Comparison of ENCODE assay signal across 8 mouse cellular contexts in the genomic region with DNA sequence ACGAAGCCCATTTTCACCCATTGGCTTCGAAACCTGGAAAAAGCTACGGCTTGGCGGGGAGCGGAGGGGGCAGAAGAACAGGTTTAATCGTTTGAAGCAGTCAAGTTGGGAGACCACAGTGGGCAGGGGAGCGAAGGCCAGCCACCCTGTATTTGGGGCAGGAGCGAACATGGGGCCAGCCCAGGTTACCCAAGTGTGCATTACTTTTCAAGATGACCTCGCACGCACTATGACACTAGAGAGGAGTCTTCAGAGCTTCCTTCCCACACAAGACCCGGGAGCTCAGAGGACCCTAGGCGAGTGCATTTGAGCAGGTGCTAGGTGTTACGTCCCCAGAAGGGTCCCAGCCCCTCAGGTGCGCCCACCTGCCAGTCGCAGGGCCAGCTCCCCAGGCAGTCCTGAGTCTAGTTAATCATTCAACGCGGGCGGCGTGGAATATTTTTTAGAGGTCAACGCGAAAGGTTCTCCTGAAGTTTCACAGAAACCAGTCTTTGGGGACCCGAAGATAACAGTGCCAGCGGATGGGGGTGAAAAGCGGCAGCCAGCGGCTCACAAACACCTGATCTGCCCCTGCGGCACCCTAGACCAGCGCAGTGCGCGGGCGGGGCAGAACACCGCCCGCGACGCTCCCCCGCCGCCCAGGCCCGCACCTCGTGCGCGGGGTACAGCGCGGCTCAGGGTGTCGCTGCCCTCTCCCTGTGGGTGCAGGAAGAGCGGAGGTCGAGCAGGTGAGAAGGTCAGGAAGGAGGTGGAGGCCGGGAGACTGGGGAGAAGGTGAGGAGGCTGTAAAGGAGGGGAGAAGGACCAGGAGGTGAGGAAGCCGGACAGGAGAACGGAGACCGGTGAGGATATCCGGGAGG. TPM values are rescaled to one million over a fixed set of nuclear protein-coding genes. Genes with fewer than 3 reads are reported as not detected.
DNase-seq lines count a peak whose midpoint lies in the region; ATAC-seq and TF ChIP-seq lines count a peak whose summit lies in the region.

No protein-coding gene starts in this region.

- TF ChIP-seq EP300 in heart, postnatal 0 days (IDR thresholded peaks at IDR 0.05; ENCODE audit: low read depth) = no peak

- peak; percentile 21 to 28 for DNase-seq in left cerebral cortex, postnatal 36 days (ENCODE audit: low spot score in 2 of 2)
- no peak for DNase-seq in left cerebral cortex, postnatal 25 days (ENCODE audit: low spot score in 2 of 2)
- no peak for DNase-seq in heart, postnatal 0 days (ENCODE audit: low spot score)
- DNase-seq in limb, embryonic 10.5 days (ENCODE audit: low spot score) = peak; percentile 46
- DNase-seq in thymus, postnatal 4 days = peak; percentile 67
- DNase-seq in cerebellum, adult 9-11 months = no peak

- TF ChIP-seq CTCF in bone marrow macrophage, adult 2 months (IDR thresholded peaks at IDR 0.05; ENCODE audit: low read depth, low read length) = no peak
- no peak for TF ChIP-seq CTCF in heart, postnatal 0 days (IDR thresholded peaks at IDR 0.05; ENCODE audit: low read depth)

- no peak for TF ChIP-seq POLR2A in bone marrow macrophage, adult 2 months (IDR thresholded peaks at IDR 0.05; ENCODE audit: borderline replicate concordance, low read depth, low read length)

- peak; percentile 17; the same call in 1 of the 2 replicates for ATAC-seq in heart, postnatal 0 days (ENCODE audit: insufficient read depth, low read depth)
- peak; percentile 61 for ATAC-seq in midbrain, embryonic 16.5 days

- peak overlapping the region; percentile 79 for H3K27ac ChIP-seq in bone marrow macrophage, adult 2 months (ENCODE audit: insufficient read depth, low read depth, low read length)
- H3K27ac ChIP-seq in heart, postnatal 0 days (ENCODE audit: low read depth) = peak overlapping the region; percentile 88
- peak overlapping the region; percentile 80 for H3K27ac ChIP-seq in limb, embryonic 10.5 days
- no peak overlapping the region; the same call in 1 of the 2 replicates for H3K27ac ChIP-seq in midbrain, embryonic 16.5 days (ENCODE audit: low read length)

- 8% methylated on average over 50 of the region's 50 CpGs for WGBS in heart, postnatal 0 days
- WGBS in limb, embryonic 10.5 days = 3% methylated on average over 50 of the region's 50 CpGs
- WGBS in midbrain, embryonic 16.5 days = 2% methylated on average over 50 of the region's 50 CpGs

- H3K9ac ChIP-seq in heart, postnatal 0 days (replicated peaks; ENCODE audit: low read depth, low read length) = peak overlapping the region; percentile 70
- H3K9ac ChIP-seq in midbrain, embryonic 16.5 days (ENCODE audit: low read depth, low read length) = peak overlapping the region; percentile 73

- no peaks in the 10 kb centered on the region for H3K9me3 ChIP-seq in heart, postnatal 0 days (replicated peaks; ENCODE audit: control insufficient read depth, low read length)
- H3K9me3 ChIP-seq in limb, embryonic 10.5 days (replicated peaks) = no peaks in the 10 kb centered on the region
- H3K9me3 ChIP-seq in midbrain, embryonic 16.5 days (replicated peaks; ENCODE audit: control insufficient read depth, low read length, poor library complexity, severe bottlenecking) = no peaks in the 10 kb centered on the region

- no peaks in the 10 kb centered on the region for H3K36me3 ChIP-seq in heart, postnatal 0 days (replicated peaks; ENCODE audit: control insufficient read depth, insufficient read depth, low read length)
- H3K36me3 ChIP-seq in limb, embryonic 10.5 days = no peaks in the 10 kb centered on the region
- H3K36me3 ChIP-seq in midbrain, embryonic 16.5 days (ENCODE audit: control insufficient read depth, insufficient read depth, low read length) = no peaks in the 10 kb centered on the region

- H3K4me1 ChIP-seq in bone marrow macrophage, adult 2 months (ENCODE audit: control insufficient read depth, insufficient read depth, low read length) = peaks cover 31% of the 10 kb centered on the region
- peaks cover 16% of the 10 kb centered on the region for H3K4me1 ChIP-seq in heart, postnatal 0 days (ENCODE audit: control insufficient read depth, insufficient read depth)
- H3K4me1 ChIP-seq in limb, embryonic 10.5 days = peaks cover 26% of the 10 kb centered on the region
- peaks cover 17% of the 10 kb centered on the region for H3K4me1 ChIP-seq in midbrain, embryonic 16.5 days (ENCODE audit: control insufficient read depth, insufficient read depth, low read length)

- H3K4me2 ChIP-seq in heart, postnatal 0 days (ENCODE audit: low read depth, low read length) = peak overlapping the region; percentile 99
- peak overlapping the region; percentile 100 for H3K4me2 ChIP-seq in midbrain, embryonic 16.5 days (ENCODE audit: low read length)

- H3K27me3 ChIP-seq in heart, postnatal 0 days (ENCODE audit: control insufficient read depth, insufficient read depth, low read length) = no peaks in the 10 kb centered on the region
- peaks cover 66% of the 10 kb centered on the region for H3K27me3 ChIP-seq in limb, embryonic 10.5 days (ENCODE audit: low read depth, poor library complexity, severe bottlenecking)
- peaks cover 41% of the 10 kb centered on the region for H3K27me3 ChIP-seq in midbrain, embryonic 16.5 days (ENCODE audit: control insufficient read depth, insufficient read depth, low read depth, low read length)

- H3K4me3 ChIP-seq in bone marrow macrophage, adult 2 months (ENCODE audit: insufficient read depth, low read length) = peak overlapping the region; percentile 94
- peak overlapping the region; percentile 76 for H3K4me3 ChIP-seq in heart, postnatal 0 days (ENCODE audit: low read depth, low read length)
- H3K4me3 ChIP-seq in limb, embryonic 10.5 days = peak overlapping the region; percentile 77
- peak overlapping the region; percentile 82 for H3K4me3 ChIP-seq in midbrain, embryonic 16.5 days (ENCODE audit: low read depth, low read length)

- intact Hi-C loops in left cerebral cortex, postnatal 36 days (cut with DNase I) = loop anchor here (5.0 kb wide), 1 partner anchor 99 kb away; no protein-coding TSS in a partner anchor
- intact Hi-C loops in left cerebral cortex, postnatal 25 days (cut with DNase I) = loop anchor here (2.0 to 5.0 kb wide), 3 partner anchors 14 to 226 kb away; no protein-coding TSS in a partner anchor

RNA-seq across cellular contexts. Expression of a gene that starts 2.1 kb away (rescaled TPM):
- total RNA-seq in left cerebral cortex, postnatal 36 days (2021) = 10 to 100 TPM; 14.1 to 15.9 TPM
- 10 to 100 TPM; 14.0 to 15.2 TPM for total RNA-seq in left cerebral cortex, postnatal 25 days (2021)
- 19.7 and 20.5 TPM in 2 replicates for polyA plus RNA-seq in bone marrow macrophage, adult 2 months (2012; ENCODE audit: insufficient read depth, insufficient read length, missing spikeins)
- total RNA-seq in heart, postnatal 0 days (2014; rRNA removed; ENCODE audit: low replicate concordance) = 14.3 and 22.6 TPM in 2 replicates
- 5.1 and 5.9 TPM in 2 replicates for polyA plus RNA-seq in heart, postnatal 0 days (2015; fragmentation: Nextera tagmentation; extraction: Ambion mirVana)
- polyA plus RNA-seq in limb, embryonic 10.5 days (2016; fragmentation: Nextera tagmentation; extraction: Ambion mirVana) = 1.9 and 3.4 TPM in 2 replicates
- 1.6 and 3.5 TPM in 2 replicates for polyA plus RNA-seq in midbrain, embryonic 16.5 days (2015; fragmentation: Nextera tagmentation; extraction: Ambion mirVana)

Comparison
In these comparisons a context has a peak if more than half of its experiments do, and no peak if none do; other contexts are left out.
1. DNase-seq: peak in left cerebral cortex, postnatal 36 days (2 of 2), limb, embryonic 10.5 days (single experiment) and thymus, postnatal 4 days (single experiment); none in left cerebral cortex, postnatal 25 days (0 of 2), heart, postnatal 0 days (single experiment) and cerebellum, adult 9-11 months (single experiment).
2. Peak in every context shown above with its lines, with median percentiles within 50 percentile points of each other: H3K4me3 ChIP-seq.